8 mouse cellular contexts compared by ENCODE assay signal in genomic region chr1:136137071-136137531, GRCm38 (mm10). TPM values are rescaled to one million over a fixed set of nuclear protein-coding genes. Genes with fewer than 3 reads are reported as not detected.
A peak's percentile ranks its signal among the peaks of the same experiment; 100 is the strongest.
DNase-seq lines count a peak whose midpoint lies in the region; ATAC-seq and TF ChIP-seq lines count a peak whose summit lies in the region.
"Had no signal": no experiment of that assay in that cellular context is flagged by ENCODE, and none has a peak within 500 bp of the region (broad histone marks: within the 10 kb centered on the region; RNA-seq: fewer than 3 reads in every experiment).

No protein-coding gene starts in this region.

- H3K4me3 ChIP-seq in spleen, adult 2 months (ENCODE audit: extremely low read depth, insufficient read depth, insufficient read length): no peak overlapping the region; the same call in 1 of the 2 replicates
- H3K4me3 ChIP-seq in forebrain, postnatal 0 days (ENCODE audit: low read depth, low read length): no peak overlapping the region
- H3K4me3 ChIP-seq in liver, embryonic 15.5 days (replicated peaks): no peak overlapping the region

- TF ChIP-seq POLR2A in spleen, adult 2 months (IDR thresholded peaks at IDR 0.05; ENCODE audit: low read depth, low read length): no peak

- no peaks in the 10 kb centered on the region for H3K27me3 ChIP-seq in spleen, adult 2 months (ENCODE audit: control insufficient read depth, insufficient read depth, low read length)
- H3K27me3 ChIP-seq in forebrain, postnatal 0 days (ENCODE audit: insufficient read depth, low read length): no peaks in the 10 kb centered on the region
- H3K27me3 ChIP-seq in liver, embryonic 15.5 days: peaks cover 8% of the 10 kb centered on the region; the same call in 1 of the 2 replicates

- 33% methylated on average over 7 of the region's 7 CpGs for WGBS in spleen, adult 2 months
- 38% methylated on average over 7 of the region's 7 CpGs for whole genome bisulfite sequencing in forebrain, postnatal 0 days
- WGBS in liver, embryonic 15.5 days (ENCODE audit: insufficient replicate concordance): 52% methylated on average over 7 of the region's 7 CpGs

- ATAC-seq in forebrain, postnatal 0 days: no peak
- ATAC-seq in liver, embryonic 15.5 days (ENCODE audit: insufficient read depth): no peak

- TF ChIP-seq CTCF in spleen, adult 2 months (IDR thresholded peaks at IDR 0.05; ENCODE audit: extremely low read depth, insufficient read depth, insufficient read length, insufficient replicate concordance): no peak
- TF ChIP-seq CTCF in forebrain, postnatal 0 days (IDR thresholded peaks at IDR 0.05; ENCODE audit: low read depth): no peak

- no peaks in the 10 kb centered on the region for H3K9me3 ChIP-seq in forebrain, postnatal 0 days (ENCODE audit: low read length)
- H3K9me3 ChIP-seq in liver, embryonic 15.5 days (replicated peaks): no peaks in the 10 kb centered on the region

- H3K4me2 ChIP-seq in forebrain, postnatal 0 days (ENCODE audit: low read depth): peak overlapping the region; percentile 22
- peak overlapping the region; percentile 4; the same call in 1 of the 2 replicates for H3K4me2 ChIP-seq in liver, embryonic 15.5 days

- peaks cover 71% of the 10 kb centered on the region for H3K4me1 ChIP-seq in spleen, adult 2 months (ENCODE audit: control insufficient read depth, insufficient read depth, insufficient read length)
- H3K4me1 ChIP-seq in forebrain, postnatal 0 days (ENCODE audit: insufficient read depth): peaks cover 74% of the 10 kb centered on the region
- H3K4me1 ChIP-seq in liver, embryonic 15.5 days (replicated peaks): peaks cover 100% of the 10 kb centered on the region

- H3K36me3 ChIP-seq in spleen, adult 2 months (ENCODE audit: control insufficient read depth, insufficient read depth, low read length): peaks cover 2% of the 10 kb centered on the region; the same call in 1 of the 2 replicates
- no peaks in the 10 kb centered on the region for H3K36me3 ChIP-seq in forebrain, postnatal 0 days (ENCODE audit: insufficient read depth)
- H3K36me3 ChIP-seq in liver, embryonic 15.5 days (replicated peaks): no peaks in the 10 kb centered on the region

- DNase-seq in spleen, adult 2 months (ENCODE audit: low read depth in 1 of 2, low spot score in 2 of 2): no peak
- DNase-seq in spleen, adult 12 weeks (ENCODE audit: low spot score): no peak
- DNase-seq in forebrain, postnatal 0 days: no peak
- DNase-seq in T-cell, adult 2 months (ENCODE audit: low spot score): no peak
- no peak for DNase-seq in left cerebral cortex, postnatal 14 days (ENCODE audit: low spot score in 2 of 2)
- DNase-seq in B cell, adult 2 months: no peak
- DNase-seq: spleen, adult 18-20 months had no signal

- peak overlapping the region; percentile 95 for H3K27ac ChIP-seq in spleen, adult 2 months (ENCODE audit: insufficient read depth, low read length)
- peak overlapping the region; percentile 58 for H3K27ac ChIP-seq in forebrain, postnatal 0 days (ENCODE audit: low read depth, low read length)
- peak overlapping the region; percentile 41 for H3K27ac ChIP-seq in liver, embryonic 15.5 days (replicated peaks)

- peak overlapping the region; percentile 14; the same call in 1 of the 2 replicates for H3K9ac ChIP-seq in forebrain, postnatal 0 days
- peak overlapping the region; percentile 15; the same call in 1 of the 2 replicates for H3K9ac ChIP-seq in liver, embryonic 15.5 days

- intact Hi-C loops in left cerebral cortex, postnatal 14 days (cut with DNase I): loop anchor here (10.0 kb wide), 1 partner anchor 488 kb away; the partner anchor contains the start of gene Zfp281

RNA-seq across cellular contexts. Expression of gene Kif21b, which starts 5.9 kb away (rescaled TPM):
- polyA plus RNA-seq in spleen, adult 2 months (2012; rRNA removed): 79.2 and 111 TPM in 2 replicates
- total RNA-seq in forebrain, postnatal 0 days (2014; rRNA removed): 120 and 135 TPM in 2 replicates
- polyA plus RNA-seq in forebrain, postnatal 0 days (2015; fragmentation: Nextera tagmentation; extraction: Ambion mirVana): 24.8 and 29.2 TPM in 2 replicates
- polyA plus RNA-seq in liver, embryonic 15.5 days (2015; fragmentation: Nextera tagmentation; extraction: Ambion mirVana): 1.1 and 1.5 TPM in 2 replicates
- 100 to 1,000 TPM; 180 to 201 TPM for total RNA-seq in left cerebral cortex, postnatal 14 days (2021)

Comparison
In these comparisons a context has a peak if more than half of its experiments do, and no peak if none do; other contexts are left out.
1. H3K27ac ChIP-seq: peak in every context shown above with its lines; median percentile 95 in spleen, adult 2 months; 58 in forebrain, postnatal 0 days; 41 in liver, embryonic 15.5 days.
2. RNA of gene Kif21b, which starts 5.9 kb away (polyA plus RNA-seq): 79.2 to 111 TPM in spleen, adult 2 months and 24.8 to 29.2 TPM in forebrain, postnatal 0 days; 1.1 to 1.5 TPM in liver, embryonic 15.5 days; every median in the first group is over 10 times any median in the second.